Mouse (Mus musculus): Measurements from ENCODE around the gene Dnajc2.
A peak's percentile ranks its signal among the peaks of the same experiment; 100 is the strongest.

Dnajc2 gene

DNA sequence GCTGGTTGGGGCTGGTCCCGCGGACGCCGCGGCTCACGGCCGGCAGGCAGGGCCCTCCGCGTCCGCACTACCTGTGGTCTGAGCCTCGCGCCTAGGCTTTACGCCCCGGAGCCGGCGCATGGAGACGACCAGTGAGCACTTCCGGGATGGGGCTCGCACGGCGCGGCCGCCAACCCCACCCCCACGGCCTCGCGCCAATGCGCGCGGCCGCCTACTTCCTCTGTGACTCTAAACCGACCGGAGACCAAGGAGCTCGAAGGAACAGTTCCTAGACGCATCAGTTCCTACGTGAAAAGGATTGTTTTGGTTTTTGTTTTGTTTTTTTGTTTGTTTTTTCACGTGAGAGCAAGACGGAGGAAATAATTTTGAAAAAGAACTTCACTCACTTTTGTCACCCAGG is at the start of gene Dnajc2, which contains the start of gene Psmc2:
TSS of gene Dnajc2 (minus strand) at position 199 of the 400 bp plus-strand sequence.
TSS of gene Psmc2 (plus strand) at position 231 of the 400 bp plus-strand sequence.
- DNase-seq: peak; percentile 92

DNA sequence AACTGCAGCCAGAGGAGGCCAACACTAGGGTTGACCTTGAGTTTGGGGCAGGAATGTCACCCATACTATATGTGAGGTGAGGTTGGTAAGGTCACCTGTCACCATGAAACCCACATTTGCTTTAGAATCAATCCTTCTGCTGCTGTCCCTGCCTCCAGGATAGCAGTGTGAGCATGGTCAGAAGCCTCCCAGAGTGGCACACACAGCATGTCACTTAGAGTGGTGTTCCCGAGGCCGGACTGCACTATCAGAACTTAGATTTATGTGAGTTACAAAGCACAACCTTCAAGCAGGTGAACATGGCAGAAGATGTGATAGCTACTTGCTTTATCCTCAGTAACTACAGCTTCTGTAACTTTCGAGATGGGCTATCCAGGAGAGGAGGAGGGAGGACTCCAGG is 46.7 kb upstream of the Dnajc2 start:
- no peak for DNase-seq

DNA sequence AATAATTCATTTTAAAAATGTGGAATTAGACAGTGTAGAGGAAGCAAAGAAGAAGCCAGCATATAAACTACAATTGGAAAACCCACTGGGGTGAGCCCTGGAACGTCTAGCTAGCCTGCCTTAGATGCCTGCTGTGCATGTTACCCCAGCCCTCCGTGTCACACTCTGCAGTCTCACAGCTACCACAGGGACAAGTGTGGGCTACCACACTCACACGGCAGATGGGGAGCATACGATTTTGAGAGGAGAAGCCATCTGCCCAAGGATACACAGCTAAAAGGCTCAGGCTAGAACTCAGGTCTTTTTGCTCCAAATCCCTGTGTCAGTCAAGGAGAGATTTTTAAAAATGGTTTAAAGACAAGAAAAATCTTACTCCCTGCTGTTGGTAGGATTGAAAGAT is 43.8 kb upstream of the Dnajc2 start:
- DNase-seq: no peak

DNA sequence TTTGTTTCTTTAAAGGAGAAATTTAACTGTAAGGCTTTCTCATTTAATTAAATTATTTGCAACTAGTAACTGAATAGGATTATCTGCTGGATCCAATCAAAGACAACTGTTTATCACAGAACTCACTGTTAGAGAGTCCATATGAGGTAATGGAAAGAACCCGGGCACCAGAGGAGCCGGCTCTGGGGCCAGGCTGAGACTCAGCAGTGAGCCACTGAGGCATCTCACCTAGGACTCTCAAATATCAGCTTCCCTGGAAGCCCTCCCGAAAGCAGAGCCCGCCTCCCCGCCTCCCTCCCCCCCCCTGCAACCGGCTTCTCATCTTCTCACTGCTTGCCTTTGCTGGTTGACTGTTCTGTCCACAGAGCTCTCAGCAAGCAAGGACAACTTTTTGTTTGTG is 42.6 kb upstream of the Dnajc2 start:
- DNase-seq: no peak

- no peak for DNase-seq
These were observed 41.3 kb upstream of the Dnajc2 start for GRCm38 (mm10) chr5:21826370-21826769.

GRCm38 (mm10) chr5:21813994-21814393 is 28.9 kb upstream of the Dnajc2 start:
- no peak for DNase-seq

- no peak for DNase-seq
These were observed 25.9 kb upstream of the Dnajc2 start for GRCm38 (mm10) chr5:21810924-21811323.

- DNase-seq: no peak
These were observed 19.8 kb upstream of the Dnajc2 start for GRCm38 (mm10) chr5:21804837-21805236.

- DNase-seq: no peak
These were observed 18.7 kb upstream of the Dnajc2 start for GRCm38 (mm10) chr5:21803691-21804188.

GRCm38 (mm10) chr5:21802907-21803306 is 17.9 kb upstream of the Dnajc2 start:
- no peak for DNase-seq

GRCm38 (mm10) chr5:21792166-21792565 is 7.1 kb upstream of the Dnajc2 start:
- no peak for DNase-seq

DNA sequence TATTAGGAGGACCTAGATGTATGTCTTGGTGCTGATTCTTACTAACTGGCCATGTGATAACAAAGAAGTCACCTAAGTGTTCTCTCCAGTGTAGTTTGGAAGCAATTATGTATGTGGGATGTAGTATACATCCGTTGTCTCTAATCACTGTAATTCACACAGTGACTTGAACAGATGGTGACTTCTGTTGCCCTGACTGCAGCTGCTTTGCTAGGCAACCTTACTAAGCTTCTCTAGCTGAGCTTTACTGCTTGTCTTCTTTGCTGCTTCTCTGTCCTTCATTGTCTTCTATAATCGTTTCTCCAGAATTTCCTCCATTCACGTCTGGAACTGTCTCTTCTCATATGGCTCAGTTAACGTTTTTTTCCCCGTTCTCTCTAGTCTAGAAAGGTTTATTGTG is 4.0 kb upstream of the Dnajc2 start:
- DNase-seq: no peak

GRCm38 (mm10) chr5:21787186-21788105 is 2.4 kb upstream of the Dnajc2 start:
- no peak for DNase-seq

- peak; percentile 91 for DNase-seq
These were observed 1.5 kb upstream of the Dnajc2 start for GRCm38 (mm10) chr5:21786258-21787185.

- no peak for DNase-seq
These were observed 725 bp upstream of the Dnajc2 start for GRCm38 (mm10) chr5:21785776-21786175.

DNA sequence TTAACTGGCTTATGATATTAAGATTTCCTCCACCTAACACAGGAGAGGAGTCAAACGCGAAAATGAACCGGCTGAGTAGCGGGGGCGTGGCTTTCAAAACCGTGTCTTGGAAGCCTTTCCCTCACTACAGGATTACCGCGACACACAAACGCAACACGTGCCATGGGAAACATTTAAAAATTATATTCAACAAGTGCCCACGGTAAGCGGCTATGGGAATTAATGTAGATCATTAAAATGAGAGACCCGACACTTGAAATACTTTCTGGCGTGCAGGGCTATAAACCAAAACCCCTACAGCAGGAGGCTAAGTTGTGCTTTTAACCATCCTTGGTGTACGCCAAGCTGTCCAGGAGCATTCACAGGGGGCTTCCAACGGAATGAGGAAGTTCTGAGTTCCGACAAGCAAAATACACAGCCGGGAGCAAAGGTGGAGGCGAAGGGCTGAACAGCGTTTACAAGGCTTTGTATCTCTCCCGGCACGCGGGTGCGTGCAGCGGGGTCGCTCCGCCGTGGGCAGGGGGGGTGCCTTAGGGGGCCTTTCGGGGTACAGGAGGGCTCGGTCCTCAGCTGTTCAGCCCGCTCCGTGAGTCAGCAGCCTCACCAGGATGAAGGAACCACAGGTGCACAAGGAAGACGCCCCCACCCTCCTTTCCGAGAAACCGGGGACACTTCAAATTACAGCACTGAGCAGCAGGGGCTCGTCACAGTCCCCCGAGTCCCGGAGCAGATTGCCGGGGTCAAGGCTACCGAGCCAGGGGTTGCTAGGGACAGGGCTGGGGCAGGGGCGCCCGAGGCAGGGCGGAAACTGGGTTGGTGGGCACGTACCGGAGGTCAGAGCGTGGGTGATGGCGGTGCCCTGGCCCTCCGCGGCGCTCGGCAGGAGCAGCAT is 644 bp downstream of the Dnajc2 start:
- DNase-seq: peak; percentile 22

GRCm38 (mm10) chr5:21776491-21776890 is 8.6 kb downstream of the Dnajc2 start:
- DNase-seq: no peak

GRCm38 (mm10) chr5:21769841-21770240 is 15.2 kb downstream of the Dnajc2 start:
- DNase-seq: no peak

GRCm38 (mm10) chr5:21768506-21768905 is 16.5 kb downstream of the Dnajc2 start:
- no peak for DNase-seq

- DNase-seq: no peak
These were observed 39.1 kb downstream of the Dnajc2 start for GRCm38 (mm10) chr5:21745966-21746365.

DNA sequence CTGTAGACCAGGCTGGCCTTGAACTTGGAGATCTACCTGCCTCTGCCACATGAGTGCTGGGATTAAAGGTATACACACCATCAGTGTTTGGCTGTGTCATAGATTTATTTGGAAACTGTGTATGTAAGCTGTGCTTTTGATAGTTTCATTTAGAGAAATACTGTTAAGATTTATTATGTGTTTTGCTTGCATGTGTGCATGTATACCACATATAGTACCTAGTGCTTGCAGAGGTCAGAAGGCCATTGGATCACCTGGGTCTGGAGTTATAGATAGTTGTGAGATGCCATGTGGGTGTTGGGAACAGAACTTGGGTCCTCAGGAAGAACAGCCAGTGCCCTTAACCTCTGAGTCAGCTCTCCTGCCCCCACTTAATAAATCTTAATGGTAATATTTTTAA is 40.4 kb downstream of the Dnajc2 start:
- no peak for DNase-seq

- DNase-seq: no peak
These were observed 41.4 kb downstream of the Dnajc2 start for GRCm38 (mm10) chr5:21743606-21744005.
